Mouse (Mus musculus): ENCODE results near the gene Lrrc27. TPM values are rescaled to one million over a fixed set of nuclear protein-coding genes. Genes with fewer than 3 reads are reported as not detected.
A peak's percentile ranks its signal among the peaks of the same experiment; 100 is the strongest.

Gene Lrrc27
- polyA plus RNA-seq, 1 experiment from 2014 or later, result 4.1 TPM

GRCm38 (mm10) chr7:139208023-139208772, 4.6 kb upstream of the Lrrc27 start:
- Histone ChIP-seq H3K9ac (ENCODE audit: low read length) (no peak overlapping the region), H3K4me3 (ENCODE audit: low read length) (no peak overlapping the region), H3K4me1 (ENCODE audit: control insufficient read depth, insufficient read depth, low read length) (peaks cover 6% of the 10 kb centered on the region), H3K27me3 (ENCODE audit: control insufficient read depth, insufficient read depth, low read length) (no peaks in the 10 kb centered on the region; the same call in 1 of the 2 replicates), H3K9me3 (replicated peaks; ENCODE audit: control insufficient read depth, low read length) (no peaks in the 10 kb centered on the region), H3K27ac (ENCODE audit: low read length) (no peak overlapping the region), H3K36me3 (ENCODE audit: control insufficient read depth, insufficient read depth) (no peaks in the 10 kb centered on the region), H3K4me2 (ENCODE audit: low read depth, low read length) (no peak overlapping the region)
- WGBS, result 19% methylated on average over 7 of the region's 7 CpGs
- no peak for ATAC-seq (replicated peaks; ENCODE audit: extremely low read depth, insufficient read depth, low FRiP score)

DNA sequence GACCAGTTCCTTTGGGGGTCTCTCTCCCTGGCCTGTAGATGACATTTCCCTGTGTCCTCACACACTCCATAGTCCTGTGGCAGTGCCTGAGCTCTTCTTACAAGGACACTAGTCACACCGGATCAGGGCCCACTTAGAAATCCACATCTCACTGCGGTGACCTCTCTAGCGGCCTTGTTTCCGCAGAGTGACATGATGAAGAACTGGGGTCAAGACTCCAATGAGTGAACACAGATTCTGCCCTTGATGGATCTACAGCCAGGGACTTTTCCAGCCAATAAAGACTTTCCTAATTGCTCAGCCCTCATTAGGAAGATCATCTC, 4.1 kb upstream of the Lrrc27 start:
- no peak overlapping the region for H3K4me2 ChIP-seq (ENCODE audit: low read depth, low read length)
- no peak overlapping the region for H3K27ac ChIP-seq (ENCODE audit: low read length)
- no peak for ATAC-seq (replicated peaks; ENCODE audit: extremely low read depth, insufficient read depth, low FRiP score)
- no peaks in the 10 kb centered on the region for H3K9me3 ChIP-seq (replicated peaks; ENCODE audit: control insufficient read depth, low read length)
- 84% methylated on average over 4 of the region's 4 CpGs for WGBS
- H3K36me3 ChIP-seq (ENCODE audit: control insufficient read depth, insufficient read depth), result no peaks in the 10 kb centered on the region
- H3K9ac ChIP-seq (ENCODE audit: low read length), result no peak overlapping the region
- no peaks in the 10 kb centered on the region; the same call in 1 of the 2 replicates for H3K27me3 ChIP-seq (ENCODE audit: control insufficient read depth, insufficient read depth, low read length)
- H3K4me3 ChIP-seq (ENCODE audit: low read length), result no peak overlapping the region
- peaks cover 9% of the 10 kb centered on the region for H3K4me1 ChIP-seq (ENCODE audit: control insufficient read depth, insufficient read depth, low read length)

DNA sequence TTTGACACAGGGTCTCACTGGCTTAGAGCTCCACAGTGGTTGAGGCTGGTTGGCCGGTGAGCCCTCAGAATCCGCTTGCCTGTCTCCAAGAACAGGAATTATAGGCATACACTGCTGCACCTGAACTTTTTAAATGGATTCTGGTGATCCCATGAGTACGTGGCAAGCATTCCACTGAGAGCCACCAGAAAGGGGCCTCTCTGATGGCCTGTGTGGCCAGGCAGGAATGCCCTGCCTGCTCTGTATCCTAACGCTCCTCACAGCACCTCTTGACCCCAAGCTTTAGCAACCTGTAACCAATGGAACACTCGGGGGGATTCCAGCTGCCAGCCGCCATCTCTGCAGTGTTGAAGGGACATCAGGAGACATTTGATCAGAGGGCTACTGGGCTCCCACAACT, 1.0 kb upstream of the Lrrc27 start:
- H3K4me3 ChIP-seq (ENCODE audit: low read length), result no peak overlapping the region
- no peaks in the 10 kb centered on the region for H3K27me3 ChIP-seq (ENCODE audit: control insufficient read depth, insufficient read depth, low read length)
- H3K9ac ChIP-seq (ENCODE audit: low read length), result no peak overlapping the region
- no peak overlapping the region for H3K27ac ChIP-seq (ENCODE audit: low read length)
- no peaks in the 10 kb centered on the region for H3K36me3 ChIP-seq (ENCODE audit: control insufficient read depth, insufficient read depth)
- peaks cover 16% of the 10 kb centered on the region for H3K4me1 ChIP-seq (ENCODE audit: control insufficient read depth, insufficient read depth, low read length)
- WGBS, result 83% methylated on average over 6 of the region's 6 CpGs
- ATAC-seq (replicated peaks; ENCODE audit: extremely low read depth, insufficient read depth, low FRiP score), result no peak
- H3K4me2 ChIP-seq (ENCODE audit: low read depth, low read length), result no peak overlapping the region
- H3K9me3 ChIP-seq (replicated peaks; ENCODE audit: control insufficient read depth, low read length), result no peaks in the 10 kb centered on the region

GRCm38 (mm10) chr7:139213751-139214150, 963 bp downstream of the Lrrc27 start:
- no peak for ATAC-seq (replicated peaks; ENCODE audit: extremely low read depth, insufficient read depth, low FRiP score)
- Histone ChIP-seq H3K36me3 (ENCODE audit: control insufficient read depth, insufficient read depth) (no peaks in the 10 kb centered on the region), H3K4me1 (ENCODE audit: control insufficient read depth, insufficient read depth, low read length) (peaks cover 18% of the 10 kb centered on the region), H3K4me2 (ENCODE audit: low read depth, low read length) (peak overlapping the region; percentile 76), H3K27ac (ENCODE audit: low read length) (peak overlapping the region; percentile 59), H3K9me3 (replicated peaks; ENCODE audit: control insufficient read depth, low read length) (no peaks in the 10 kb centered on the region), H3K27me3 (ENCODE audit: control insufficient read depth, insufficient read depth, low read length) (no peaks in the 10 kb centered on the region), H3K9ac (ENCODE audit: low read length) (peak overlapping the region; percentile 67), H3K4me3 (ENCODE audit: low read length) (peak overlapping the region; percentile 68)
- 65% methylated on average over 3 of the region's 3 CpGs for whole genome bisulfite sequencing

DNA sequence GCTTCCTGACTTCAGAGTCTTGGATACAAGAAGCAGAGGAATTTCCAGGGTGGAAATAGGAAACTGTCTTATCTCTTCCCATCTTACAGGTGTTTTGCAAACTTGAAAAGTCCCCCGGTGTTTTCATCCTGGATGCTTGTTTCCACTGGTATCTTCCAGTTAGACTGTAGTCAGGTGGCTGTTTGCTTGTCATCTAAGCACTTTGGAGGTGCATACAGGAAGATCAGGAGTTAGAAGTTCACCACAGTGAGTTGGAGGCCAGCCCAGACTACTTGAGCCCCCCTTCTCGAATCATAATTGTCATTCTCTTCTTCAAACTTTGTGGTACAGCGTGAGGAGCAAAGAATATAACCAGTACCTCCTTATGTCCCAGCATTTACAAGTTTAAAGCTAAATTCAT, 1.4 kb downstream of the Lrrc27 start:
- no peaks in the 10 kb centered on the region for H3K36me3 ChIP-seq (ENCODE audit: control insufficient read depth, insufficient read depth)
- no peak overlapping the region for H3K9ac ChIP-seq (ENCODE audit: low read length)
- H3K27ac ChIP-seq (ENCODE audit: low read length), result no peak overlapping the region
- no peak for ATAC-seq (replicated peaks; ENCODE audit: extremely low read depth, insufficient read depth, low FRiP score)
- H3K9me3 ChIP-seq (replicated peaks; ENCODE audit: control insufficient read depth, low read length), result no peaks in the 10 kb centered on the region
- no peaks in the 10 kb centered on the region for H3K27me3 ChIP-seq (ENCODE audit: control insufficient read depth, insufficient read depth, low read length)
- H3K4me1 ChIP-seq (ENCODE audit: control insufficient read depth, insufficient read depth, low read length), result peaks cover 22% of the 10 kb centered on the region
- no peak overlapping the region for H3K4me2 ChIP-seq (ENCODE audit: low read depth, low read length)
- WGBS, result 68% methylated on average over 3 of the region's 3 CpGs
- no peak overlapping the region for H3K4me3 ChIP-seq (ENCODE audit: low read length)

DNA sequence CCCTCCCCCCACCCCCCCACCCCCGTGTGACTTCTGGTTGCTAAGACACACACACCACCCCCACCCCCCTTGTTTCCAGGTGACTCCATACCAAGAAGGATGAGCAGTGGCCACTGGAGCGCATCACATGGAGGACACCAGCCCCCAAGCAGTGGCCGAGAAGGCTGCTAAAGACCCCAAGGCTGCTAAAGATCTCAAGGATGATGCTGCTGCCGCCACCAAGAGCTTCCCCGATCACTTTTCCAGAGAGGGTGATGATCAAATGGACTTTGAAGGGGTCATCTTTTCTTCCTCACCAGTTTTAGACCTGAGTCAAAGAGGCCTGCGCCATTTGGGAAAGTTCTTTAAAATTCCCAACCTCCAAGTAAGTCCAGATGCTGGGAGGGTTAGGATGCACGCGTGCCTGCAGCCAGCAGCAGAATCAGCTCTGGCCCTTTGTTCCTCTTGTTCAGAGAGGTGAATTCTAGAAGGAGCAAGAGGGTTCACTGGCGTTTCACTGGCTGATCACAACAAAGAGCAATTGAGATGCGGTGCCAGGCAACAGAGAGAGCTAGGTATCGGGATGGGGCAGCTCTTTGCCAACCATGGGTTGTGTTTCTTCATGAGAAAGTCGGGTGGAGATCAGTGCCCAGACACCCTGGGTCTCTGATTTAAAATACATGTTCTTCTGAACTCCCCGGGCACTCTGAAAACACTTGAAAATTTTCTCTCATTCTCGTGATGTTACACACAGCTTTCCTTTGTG, 2.0 kb downstream of the Lrrc27 start:
- Histone ChIP-seq H3K27me3 (ENCODE audit: control insufficient read depth, insufficient read depth, low read length) (no peaks in the 10 kb centered on the region), H3K4me3 (ENCODE audit: low read length) (no peak overlapping the region), H3K9ac (ENCODE audit: low read length) (no peak overlapping the region), H3K36me3 (ENCODE audit: control insufficient read depth, insufficient read depth) (no peaks in the 10 kb centered on the region), H3K4me2 (ENCODE audit: low read depth, low read length) (no peak overlapping the region), H3K4me1 (ENCODE audit: control insufficient read depth, insufficient read depth, low read length) (peaks cover 25% of the 10 kb centered on the region), H3K9me3 (replicated peaks; ENCODE audit: control insufficient read depth, low read length) (no peaks in the 10 kb centered on the region), H3K27ac (ENCODE audit: low read length) (no peak overlapping the region)
- 83% methylated on average over 13 of the region's 14 CpGs for WGBS
- no peak for ATAC-seq (replicated peaks; ENCODE audit: extremely low read depth, insufficient read depth, low FRiP score)

DNA sequence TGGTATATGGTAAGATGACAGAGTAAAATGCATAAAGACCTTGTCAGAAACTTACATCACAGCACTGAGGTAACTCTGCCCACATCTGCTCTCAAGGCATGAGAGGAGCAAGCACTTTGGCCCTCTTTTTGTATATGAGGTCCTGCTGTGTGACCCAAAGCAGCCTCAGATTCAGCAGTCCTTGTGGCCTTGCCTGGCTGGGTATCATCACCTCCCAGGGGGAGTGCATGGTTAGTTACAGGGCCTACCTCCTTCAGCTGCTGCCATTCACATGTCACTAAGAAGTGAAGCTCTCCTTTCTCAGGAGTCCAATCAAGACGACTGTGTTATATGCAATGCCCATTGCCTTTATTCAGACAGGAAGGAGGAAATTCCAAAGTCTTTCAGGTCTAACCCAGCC, 2.7 kb downstream of the Lrrc27 start:
- Histone ChIP-seq H3K9ac (ENCODE audit: low read length) (no peak overlapping the region), H3K27me3 (ENCODE audit: control insufficient read depth, insufficient read depth, low read length) (no peaks in the 10 kb centered on the region), H3K27ac (ENCODE audit: low read length) (no peak overlapping the region), H3K4me1 (ENCODE audit: control insufficient read depth, insufficient read depth, low read length) (peaks cover 27% of the 10 kb centered on the region), H3K9me3 (replicated peaks; ENCODE audit: control insufficient read depth, low read length) (no peaks in the 10 kb centered on the region), H3K4me3 (ENCODE audit: low read length) (no peak overlapping the region), H3K36me3 (ENCODE audit: control insufficient read depth, insufficient read depth) (no peaks in the 10 kb centered on the region), H3K4me2 (ENCODE audit: low read depth, low read length) (no peak overlapping the region)
- no peak for ATAC-seq (replicated peaks; ENCODE audit: extremely low read depth, insufficient read depth, low FRiP score)
- 50% methylated on average over 1 of the region's 1 CpGs for WGBS

GRCm38 (mm10) chr7:139215946-139216345, 3.2 kb downstream of the Lrrc27 start:
- no peak overlapping the region for H3K4me3 ChIP-seq (ENCODE audit: low read length)
- no peak overlapping the region; the same call in none of the 2 replicates for H3K27ac ChIP-seq (ENCODE audit: low read length)
- H3K4me1 ChIP-seq (ENCODE audit: control insufficient read depth, insufficient read depth, low read length), result peaks cover 27% of the 10 kb centered on the region
- H3K27me3 ChIP-seq (ENCODE audit: control insufficient read depth, insufficient read depth, low read length), result no peaks in the 10 kb centered on the region
- no peaks in the 10 kb centered on the region for H3K9me3 ChIP-seq (replicated peaks; ENCODE audit: control insufficient read depth, low read length)
- H3K9ac ChIP-seq (ENCODE audit: low read length), result no peak overlapping the region
- no peak for ATAC-seq (replicated peaks; ENCODE audit: extremely low read depth, insufficient read depth, low FRiP score)
- H3K36me3 ChIP-seq (ENCODE audit: control insufficient read depth, insufficient read depth), result no peaks in the 10 kb centered on the region
- 86% methylated on average over 7 of the region's 7 CpGs for WGBS
- H3K4me2 ChIP-seq (ENCODE audit: low read depth, low read length), result no peak overlapping the region

- peak overlapping the region; percentile 53 for H3K27ac ChIP-seq (ENCODE audit: low read length)
- 74% methylated on average over 9 of the region's 9 CpGs for WGBS
Observed at GRCm38 (mm10) chr7:139216464-139216863, 3.7 kb downstream of the Lrrc27 start.

More at GRCm38 (mm10) chr7:139216464-139216863, 3.7 kb downstream of the Lrrc27 start:
- Histone ChIP-seq H3K27me3 (ENCODE audit: control insufficient read depth, insufficient read depth, low read length) (no peaks in the 10 kb centered on the region), H3K9ac (ENCODE audit: low read length) (no peak overlapping the region), H3K4me3 (ENCODE audit: low read length) (no peak overlapping the region), H3K9me3 (replicated peaks; ENCODE audit: control insufficient read depth, low read length) (no peaks in the 10 kb centered on the region), H3K36me3 (ENCODE audit: control insufficient read depth, insufficient read depth) (no peaks in the 10 kb centered on the region), H3K4me2 (ENCODE audit: low read depth, low read length) (no peak overlapping the region), H3K4me1 (ENCODE audit: control insufficient read depth, insufficient read depth, low read length) (peaks cover 27% of the 10 kb centered on the region)
- no peak for ATAC-seq (replicated peaks; ENCODE audit: extremely low read depth, insufficient read depth, low FRiP score)

Measured in heart, embryonic 16.5 days (tissue).